Mouse (Mus musculus): Measurements from ENCODE around the gene Fat3.

DNA sequence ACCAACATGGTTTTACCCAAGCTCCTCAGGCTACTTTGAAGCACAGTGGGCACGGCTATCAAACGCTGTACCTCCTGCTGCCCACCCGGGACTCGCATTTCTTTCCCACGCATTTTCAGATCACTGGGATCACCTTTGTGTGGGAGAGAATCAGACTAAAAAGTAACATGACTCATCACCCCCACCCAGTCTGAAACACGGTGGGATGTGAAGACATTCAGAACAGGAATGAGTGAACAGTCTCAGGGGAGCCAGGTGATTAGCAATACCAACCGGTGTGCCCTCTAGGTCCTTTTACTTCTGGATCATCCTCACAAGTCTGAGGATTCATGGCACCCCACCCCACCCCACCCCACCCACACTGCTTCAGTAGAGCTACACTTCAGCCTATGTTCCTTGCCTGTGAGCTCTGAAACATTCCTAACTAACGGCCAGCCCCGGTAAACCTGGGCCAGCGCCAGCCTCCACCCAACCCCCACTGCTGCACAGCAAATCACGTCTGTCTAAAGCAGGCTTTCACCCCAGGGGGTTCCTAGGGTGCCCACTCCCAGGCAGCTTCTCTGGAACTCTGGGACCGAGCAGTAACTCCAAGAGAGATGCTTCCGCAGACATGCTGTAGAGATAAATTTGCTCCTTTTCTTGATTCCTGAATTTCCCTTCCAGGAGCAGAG, 1.7 kb upstream of the Fat3 start:
- no peak for TF ChIP-seq POLR2A (IDR thresholded peaks at IDR 0.05; ENCODE audit: borderline replicate concordance, insufficient read depth, low read length)
- no peak for TF ChIP-seq CTCF (IDR thresholded peaks at IDR 0.05; ENCODE audit: borderline replicate concordance, insufficient read depth, low read depth, low read length)

Data from cerebellum, adult 2 months (tissue).